Mouse (Mus musculus) cerebral cortex, adult 2 months (tissue): Measurements from ENCODE around the gene Fxyd3.

Experiments used
- WGBS: fragments of 180-500 bp; shearing (Covaris S2); methylation state at CpG from one replicate; pipeline ENCODE4 v1.1.7; 2018; 5-methylcytosine and 5-hydroxymethylcytosine counted together

The Fxyd3 gene

DNA sequence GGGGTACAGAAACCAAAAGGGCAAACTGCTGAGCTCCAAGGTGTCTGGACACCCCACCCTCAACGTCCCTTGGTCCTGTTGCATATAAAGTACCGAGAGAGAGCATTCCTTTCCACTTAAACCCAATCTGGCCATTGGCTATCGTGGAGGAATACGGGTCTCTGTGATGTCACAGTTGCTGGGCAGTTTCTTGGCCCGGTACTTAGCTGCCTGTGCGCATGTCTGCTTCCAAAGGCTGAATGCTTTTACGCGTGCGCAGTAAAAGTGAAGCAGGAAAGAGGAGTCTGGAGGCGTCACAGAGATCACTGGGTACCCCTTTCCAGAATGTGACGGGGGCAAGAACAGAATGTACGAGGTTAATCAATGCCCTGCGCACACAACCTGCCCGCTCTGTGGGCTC lies 7.0 kb downstream of the Fxyd3 start:
- WGBS, result 91% methylated on average over 14 of the region's 14 CpGs

DNA sequence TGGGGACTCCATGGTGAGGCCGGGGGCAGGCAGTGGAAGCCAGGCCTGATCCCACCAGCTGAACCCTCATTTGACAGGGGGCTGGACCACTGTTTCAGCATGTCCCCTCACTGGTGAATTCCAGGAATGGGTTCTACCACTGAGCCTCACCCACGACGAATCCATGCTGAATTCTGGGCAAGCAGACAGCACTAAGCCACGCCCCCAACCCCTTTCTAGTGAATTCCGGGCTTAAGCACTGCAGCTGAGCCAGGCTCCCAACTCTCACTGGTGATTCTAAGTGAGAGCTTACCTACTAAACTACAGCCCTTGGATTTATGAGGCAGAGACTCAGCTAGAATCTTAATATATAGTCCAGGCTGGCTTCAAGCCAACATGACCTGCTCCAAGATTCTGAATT lies 8.7 kb downstream of the Fxyd3 start:
- 36% methylated on average over 5 of the region's 5 CpGs for WGBS

DNA sequence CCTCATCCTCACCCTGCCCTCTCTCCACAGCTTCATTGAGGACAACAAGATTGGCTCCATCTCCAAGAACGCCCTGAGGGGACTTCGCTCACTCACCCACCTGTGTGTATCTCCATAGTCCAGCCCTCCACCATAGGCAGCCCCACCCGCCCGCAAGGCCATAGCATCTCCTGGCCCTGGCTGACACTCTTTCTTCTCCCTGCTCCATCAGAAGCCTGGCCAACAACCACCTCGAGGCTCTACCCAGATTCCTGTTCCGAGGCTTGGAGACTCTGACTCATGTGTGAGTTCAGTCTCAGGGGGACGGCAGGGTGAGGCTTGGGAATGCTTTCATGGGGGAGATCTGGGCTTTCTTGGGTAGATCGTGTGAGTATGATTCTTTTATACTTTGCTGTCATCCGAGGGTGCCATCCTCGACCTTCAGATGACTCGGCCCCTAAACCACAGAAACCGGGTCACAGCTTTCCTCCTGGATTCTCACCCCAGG lies 13.4 kb downstream of the Fxyd3 start:
- 87% methylated on average over 12 of the region's 12 CpGs for WGBS

DNA sequence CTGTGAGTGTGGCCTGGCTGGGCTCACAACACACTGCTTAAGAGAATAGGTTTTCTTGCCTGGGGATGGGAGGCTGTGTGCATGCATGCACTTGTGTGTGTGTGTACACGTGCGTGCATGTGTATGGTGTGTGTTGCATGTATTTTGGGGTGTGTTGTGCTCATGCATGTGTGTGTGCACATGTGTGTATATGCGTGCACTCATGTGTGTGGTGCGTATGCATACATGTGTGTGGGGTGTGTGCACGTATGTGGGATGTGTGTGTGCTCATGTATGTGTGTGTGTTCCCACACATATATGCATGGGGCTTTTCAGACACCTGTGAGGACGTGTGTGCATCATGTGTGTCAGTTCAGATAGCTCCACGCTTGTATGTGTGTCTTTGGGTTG lies 15.9 kb downstream of the Fxyd3 start:
- 92% methylated on average over 7 of the region's 7 CpGs for WGBS

DNA sequence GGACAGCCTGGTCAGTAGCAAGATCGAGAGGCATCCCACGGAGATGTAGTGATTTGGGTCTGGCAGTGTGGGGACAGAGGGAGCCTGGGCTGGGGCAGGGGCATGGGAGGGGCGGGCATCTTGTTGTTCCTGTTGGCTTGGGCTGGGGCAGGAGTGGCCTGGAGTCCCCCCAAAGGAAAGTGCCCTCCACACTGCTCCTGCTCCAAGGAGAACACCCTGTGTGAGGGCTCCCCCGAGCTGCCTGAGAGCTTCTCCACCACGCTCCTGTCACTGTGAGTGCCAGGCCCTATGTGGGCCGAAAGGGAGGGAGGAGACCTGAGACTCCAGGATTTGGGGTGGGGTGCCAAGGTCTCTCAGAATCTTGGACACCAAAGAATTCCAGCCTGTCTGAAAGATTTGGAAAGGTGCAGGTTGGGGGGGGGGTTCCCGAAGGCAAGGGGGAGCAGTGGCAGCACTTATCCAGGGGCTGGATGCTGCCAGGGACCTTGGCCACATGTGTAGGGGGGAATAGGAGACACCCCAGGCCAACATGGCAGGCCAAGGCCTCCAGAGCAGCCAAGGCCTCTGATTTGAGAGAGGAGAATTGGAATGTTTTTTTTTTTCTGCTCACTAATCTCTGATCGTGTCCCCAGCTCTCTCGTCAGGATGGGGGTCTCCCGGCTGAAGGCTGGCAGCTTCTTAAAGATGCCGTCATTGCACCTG lies 16.4 kb downstream of the Fxyd3 start:
- 74% methylated on average over 11 of the region's 11 CpGs for whole genome bisulfite sequencing

DNA sequence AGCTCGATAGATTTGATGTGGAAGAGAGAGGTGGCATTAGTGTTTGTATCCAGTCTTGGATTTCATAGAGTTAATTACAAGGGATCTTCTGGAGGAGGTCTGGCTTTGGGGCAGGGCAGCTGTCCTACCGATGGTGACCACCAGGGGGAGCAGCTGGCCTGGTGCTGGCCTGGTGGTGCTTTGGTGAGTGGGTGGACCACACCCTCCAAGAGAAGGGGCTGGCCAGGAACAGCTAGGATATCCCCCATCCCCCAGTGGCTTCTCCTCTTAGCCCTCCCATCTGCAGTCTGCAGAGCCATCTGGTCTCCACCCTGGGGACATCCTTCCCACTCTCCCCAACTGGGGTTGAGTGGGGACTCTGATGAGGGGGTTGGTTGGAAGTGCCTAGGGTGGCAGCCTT lies 17.4 kb downstream of the Fxyd3 start, which contains the start of gene Lgi4:
Gene Lgi4, plus strand, starts transcription at position 235 of the 400 bp plus-strand sequence.
- 8% methylated on average over 2 of the region's 2 CpGs for WGBS

DNA sequence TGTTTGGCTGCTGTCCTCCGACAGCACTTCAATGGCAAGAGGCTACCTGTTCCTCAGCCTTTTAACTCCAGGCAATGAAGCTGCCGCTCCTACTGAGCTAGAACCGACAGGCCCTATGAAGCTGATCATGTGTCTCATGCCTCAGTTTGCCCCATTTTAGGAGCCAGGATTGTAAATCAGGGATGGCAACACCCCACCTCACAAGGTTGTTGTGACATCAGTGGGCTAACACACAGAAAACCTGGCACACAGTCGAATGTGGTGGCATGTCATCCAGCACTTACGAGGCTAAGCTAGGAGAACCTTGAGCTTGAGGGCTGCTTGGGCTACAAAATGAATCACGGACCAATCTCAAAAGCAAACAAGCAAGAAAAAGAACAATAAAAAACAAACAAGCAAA lies 18.3 kb downstream of the Fxyd3 start:
- WGBS, result 90% methylated on average over 6 of the region's 6 CpGs

DNA sequence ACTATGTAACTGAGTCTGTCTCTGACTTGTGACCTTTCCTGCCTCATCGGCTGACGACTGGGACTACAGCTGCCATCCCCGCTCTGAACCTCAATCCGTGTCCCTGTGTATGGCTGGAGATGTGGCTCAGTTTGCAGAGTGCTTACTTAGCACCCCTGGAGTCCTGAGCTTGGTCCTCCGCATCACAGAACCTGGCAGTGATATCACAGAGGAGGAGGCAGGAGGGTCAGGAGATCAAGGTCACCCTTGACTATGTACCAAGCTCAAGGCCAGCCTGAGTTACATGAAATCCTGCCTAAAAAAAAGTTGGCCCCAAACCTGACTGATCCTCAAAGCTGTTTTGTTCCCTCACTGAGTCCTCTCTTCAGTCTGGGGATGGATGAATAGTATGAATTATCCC lies 18.8 kb downstream of the Fxyd3 start:
- WGBS, result 76% methylated on average over 5 of the region's 5 CpGs

DNA sequence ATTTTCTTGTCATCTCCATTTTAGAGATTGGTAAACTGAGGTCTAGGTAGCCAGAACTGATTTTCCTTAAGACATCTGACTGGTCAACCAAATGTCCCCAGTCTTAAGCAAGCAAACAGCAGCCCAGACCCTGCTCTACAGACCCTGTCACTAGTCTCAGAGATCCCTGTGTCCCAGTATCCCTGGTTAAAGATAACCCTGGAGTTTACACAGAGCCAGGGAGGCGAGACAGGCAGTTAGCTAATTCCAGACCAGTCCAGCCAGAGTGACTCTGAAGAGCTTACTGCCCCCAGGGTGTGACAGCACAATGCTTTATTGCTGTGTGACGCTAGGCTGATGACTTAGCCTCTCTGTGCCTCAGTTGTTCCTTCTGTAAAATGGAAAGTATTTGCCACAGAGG lies 19.4 kb downstream of the Fxyd3 start, which contains the start of gene Fxyd1:
Gene Fxyd1, minus strand, starts transcription at position 129 of the 400 bp plus-strand sequence.
- WGBS, result 96% methylated on average over 2 of the region's 2 CpGs

DNA sequence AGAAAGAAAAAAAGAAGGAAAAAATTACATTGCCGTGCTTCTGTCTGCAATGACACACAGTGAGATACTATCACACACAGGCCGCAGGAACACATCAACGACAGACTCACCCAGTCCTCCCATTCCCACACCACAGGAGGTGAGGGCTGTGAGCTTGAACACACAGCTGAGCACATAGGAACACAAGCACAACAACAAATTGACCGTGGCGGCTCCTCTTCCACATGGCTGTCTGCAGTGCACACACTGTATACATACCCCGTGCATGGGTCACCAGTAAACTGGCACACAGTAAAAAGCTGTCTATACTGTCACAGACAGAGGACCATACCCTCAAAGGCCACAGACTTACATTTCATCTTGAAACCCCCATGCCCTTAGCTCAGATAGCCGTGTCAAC lies 20.1 kb downstream of the Fxyd3 start:
- WGBS, result 90% methylated on average over 7 of the region's 7 CpGs

DNA sequence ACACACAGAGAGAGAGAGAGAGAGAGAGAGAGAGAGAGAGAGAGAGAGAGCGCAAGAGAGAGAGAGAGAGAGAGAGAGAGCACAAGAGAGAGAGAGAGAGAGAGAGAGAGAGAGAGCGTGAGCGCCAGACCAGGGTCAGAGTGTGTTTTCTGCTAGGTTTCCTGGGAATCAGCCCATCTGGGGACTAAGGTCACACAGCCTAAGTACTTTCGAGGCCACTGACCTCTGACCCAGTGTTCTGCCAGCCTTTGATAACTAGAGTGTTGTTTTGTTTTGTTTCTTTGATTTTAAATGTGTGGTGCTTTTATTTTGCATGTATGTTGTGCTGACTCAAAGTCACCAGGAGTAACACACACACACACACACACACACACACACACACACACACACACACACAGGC lies 20.6 kb downstream of the Fxyd3 start:
- WGBS, result 68% methylated on average over 3 of the region's 4 CpGs

DNA sequence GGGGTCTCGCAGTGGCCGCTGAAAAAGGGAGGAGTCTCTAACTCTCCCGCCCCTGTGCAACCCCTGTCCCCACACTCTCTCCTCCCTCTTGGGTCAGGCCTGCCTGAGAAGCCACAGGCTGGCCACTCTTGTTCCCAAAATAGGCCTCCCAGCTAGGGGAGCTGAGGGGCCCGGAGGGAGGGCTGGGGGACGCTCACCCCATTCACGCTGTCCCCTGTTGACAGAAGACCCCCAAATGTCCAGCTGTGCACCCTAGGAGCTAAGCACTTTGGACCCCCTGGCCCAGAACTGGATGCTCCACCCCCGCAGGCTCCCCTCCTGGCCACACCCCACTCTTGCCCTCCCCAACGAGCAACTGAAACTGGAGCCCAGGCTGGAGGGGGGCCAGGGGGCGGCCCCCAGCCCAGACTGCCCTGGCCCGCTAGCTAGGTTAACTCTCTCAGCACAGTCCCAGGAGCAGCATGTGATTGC lies 21.1 kb downstream of the Fxyd3 start:
- WGBS, result 33% methylated on average over 10 of the region's 10 CpGs

DNA sequence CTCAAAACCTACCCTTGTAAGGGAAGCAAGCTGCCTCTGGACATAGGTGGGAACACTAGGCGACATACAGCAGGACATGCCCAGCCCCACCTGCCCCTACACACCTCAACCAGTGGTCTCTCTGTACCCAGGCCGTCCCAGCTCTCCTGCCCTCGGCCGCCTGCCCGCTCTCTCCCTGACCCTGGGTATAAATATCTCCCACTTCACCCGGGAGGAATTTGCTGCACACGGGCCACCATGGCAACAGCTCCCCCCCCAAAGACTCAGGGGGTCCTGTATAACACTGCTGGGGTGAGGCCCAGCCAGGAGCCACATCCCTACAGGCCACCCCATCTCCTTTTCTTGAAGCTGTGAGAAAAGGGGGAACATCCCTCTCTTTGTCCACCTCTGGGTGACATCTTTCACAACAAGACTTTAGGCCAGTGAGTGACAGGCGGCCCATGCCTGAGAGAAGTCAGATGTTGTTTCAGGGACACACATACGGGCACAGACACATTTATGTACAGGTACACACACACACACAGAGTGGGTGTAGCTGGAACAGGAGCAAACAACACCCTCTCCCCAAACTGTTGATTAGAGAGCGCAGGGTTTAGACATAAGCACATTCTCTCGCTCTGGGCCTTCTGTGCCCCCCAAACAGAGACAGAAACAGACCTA lies 21.7 kb downstream of the Fxyd3 start:
- WGBS, result 68% methylated on average over 11 of the region's 11 CpGs

DNA sequence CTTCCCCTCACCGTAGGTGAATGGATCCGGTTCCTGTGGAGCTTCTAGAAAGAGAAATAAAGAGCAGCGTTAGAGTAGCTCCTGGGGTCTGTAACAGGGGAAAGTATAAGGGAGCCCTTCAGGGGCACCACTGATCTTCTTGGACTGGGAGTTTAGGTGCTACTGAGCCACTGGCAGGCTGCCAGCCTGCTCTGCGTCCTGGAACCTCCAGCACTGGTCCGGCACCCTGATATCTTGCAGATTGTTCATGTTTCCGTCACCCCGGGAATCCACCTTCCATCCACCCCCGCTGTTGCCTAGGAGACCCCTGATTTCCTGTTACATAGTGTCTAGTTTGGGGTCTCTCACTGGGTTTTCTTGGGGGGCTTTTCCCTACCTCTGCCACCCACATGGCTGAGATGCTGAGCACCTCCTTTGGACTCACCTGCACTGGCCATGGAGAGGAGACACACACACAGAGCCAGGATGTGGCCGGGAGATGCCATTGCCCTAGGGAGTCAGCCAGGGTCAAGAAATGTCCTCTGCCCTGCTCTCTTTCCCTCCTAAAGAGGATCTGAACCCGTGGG lies 22.5 kb downstream of the Fxyd3 start:
- 30% methylated on average over 10 of the region's 10 CpGs for WGBS

DNA sequence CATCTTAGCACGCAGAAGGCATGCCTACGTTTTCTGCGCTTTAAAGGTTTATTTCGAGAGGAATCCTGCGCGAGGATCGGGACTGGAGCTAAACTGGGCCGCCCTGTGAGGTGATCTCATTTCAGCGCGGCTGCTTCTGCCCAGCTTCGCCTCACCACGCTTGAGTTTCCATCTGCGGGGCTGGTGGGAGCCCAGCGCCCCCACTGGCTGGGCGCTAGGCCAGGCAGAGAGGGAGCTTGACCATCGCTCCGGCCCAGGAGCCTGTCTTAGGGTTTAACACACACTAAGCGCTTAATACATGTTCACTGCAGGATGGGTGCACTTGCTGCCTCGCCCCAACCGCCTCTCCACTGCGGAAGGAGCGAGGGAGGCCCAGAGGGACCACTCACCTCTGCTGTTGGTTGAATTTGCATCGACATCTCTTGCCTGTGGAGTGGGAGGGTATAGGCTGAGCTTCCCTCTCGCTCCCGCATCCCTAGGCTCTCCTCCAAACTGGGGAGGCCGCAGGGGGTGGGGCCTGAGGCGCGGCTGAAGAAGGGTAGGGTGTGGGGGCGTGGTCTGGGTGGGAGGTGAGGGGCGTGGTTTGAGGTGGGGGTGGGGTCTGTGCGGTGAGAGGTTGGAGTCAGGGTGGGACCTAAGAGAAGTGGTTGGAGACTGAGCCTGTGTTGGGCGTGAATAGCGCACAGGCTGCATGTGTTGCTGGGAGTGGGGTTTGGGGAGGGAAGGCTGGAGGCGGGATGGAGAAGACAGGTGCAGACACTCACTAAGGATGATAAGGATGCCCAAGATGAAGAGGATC lies 23.7 kb downstream of the Fxyd3 start:
- WGBS, result 6% methylated on average over 34 of the region's 34 CpGs

DNA sequence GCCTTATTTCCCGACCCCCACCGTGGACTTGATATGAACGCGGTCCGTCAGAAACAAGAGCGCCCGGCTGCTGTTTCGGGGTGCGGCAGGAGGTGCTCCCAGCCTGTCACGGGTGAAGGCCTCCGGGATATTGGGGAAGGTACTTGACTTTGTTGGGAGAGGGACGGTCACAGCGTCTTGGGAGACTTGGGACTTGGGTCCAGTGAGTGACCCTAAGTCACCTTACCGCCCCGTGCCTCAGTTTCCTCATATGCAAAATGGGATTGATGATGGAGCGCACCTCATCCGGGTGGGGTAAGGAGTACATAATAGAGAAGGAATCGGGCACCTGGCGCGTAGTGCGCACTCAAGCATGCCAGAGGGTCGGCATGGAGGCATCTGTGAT lies 24.3 kb downstream of the Fxyd3 start:
- WGBS, result 7% methylated on average over 22 of the region's 22 CpGs

DNA sequence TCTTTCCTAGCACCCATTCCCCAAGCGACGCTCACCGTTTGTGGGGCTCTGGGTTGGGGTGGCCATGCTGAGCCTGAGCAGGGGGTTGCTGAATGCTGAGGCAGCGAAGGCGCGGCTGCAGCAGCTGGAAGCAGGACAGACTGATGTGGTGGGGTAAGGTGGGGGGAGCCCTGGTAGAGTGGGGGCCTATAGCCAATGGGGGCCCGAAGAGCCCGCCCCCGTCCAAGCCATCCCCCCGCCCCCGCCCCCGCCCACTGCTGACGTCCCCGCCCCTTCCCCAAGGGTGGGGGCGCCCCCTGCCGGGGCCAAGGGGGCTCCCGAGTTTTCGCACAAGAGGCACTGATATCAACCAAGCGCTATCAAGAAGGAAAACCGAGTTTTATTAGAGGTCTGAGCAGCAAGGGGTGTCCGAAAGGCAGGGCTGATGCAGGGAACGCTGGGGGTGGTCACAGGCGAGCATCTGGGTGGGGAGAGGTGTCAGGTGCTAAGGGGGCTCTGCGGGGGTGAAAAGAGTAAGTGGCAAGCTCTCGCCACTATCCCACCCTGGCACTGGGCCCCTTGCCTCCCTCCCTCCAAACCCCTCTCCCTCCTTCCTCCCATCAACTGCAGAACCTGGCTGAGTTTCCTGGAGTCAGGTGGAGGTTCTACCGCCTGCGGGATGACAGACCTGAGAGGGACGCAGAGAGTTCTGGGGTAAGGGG lies 25.0 kb downstream of the Fxyd3 start, which contains the start of gene Fxyd7:
Gene Fxyd7, minus strand, starts transcription at position 147 of the 701 bp plus-strand sequence.
- WGBS, result 4% methylated on average over 28 of the region's 28 CpGs

DNA sequence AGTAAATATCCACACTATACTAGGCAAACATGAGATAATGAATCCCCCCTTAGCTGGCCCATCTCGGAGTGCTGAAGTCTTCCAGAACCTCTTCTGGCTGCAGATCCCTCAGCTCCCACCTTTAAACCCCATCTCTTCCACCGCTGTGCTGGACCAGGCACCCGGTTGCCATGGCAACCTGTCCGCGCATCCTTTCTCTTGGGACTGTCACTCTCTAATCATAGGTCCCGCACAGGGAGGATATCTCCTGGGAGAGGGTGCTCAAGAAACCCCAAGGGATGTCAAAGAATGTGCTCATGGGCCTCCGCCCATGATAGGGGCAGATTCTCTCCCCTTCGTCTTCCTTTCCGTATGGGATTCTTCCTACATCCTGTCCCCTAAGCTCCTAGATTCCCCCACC lies 25.6 kb downstream of the Fxyd3 start:
- WGBS, result 3% methylated on average over 9 of the region's 9 CpGs

DNA sequence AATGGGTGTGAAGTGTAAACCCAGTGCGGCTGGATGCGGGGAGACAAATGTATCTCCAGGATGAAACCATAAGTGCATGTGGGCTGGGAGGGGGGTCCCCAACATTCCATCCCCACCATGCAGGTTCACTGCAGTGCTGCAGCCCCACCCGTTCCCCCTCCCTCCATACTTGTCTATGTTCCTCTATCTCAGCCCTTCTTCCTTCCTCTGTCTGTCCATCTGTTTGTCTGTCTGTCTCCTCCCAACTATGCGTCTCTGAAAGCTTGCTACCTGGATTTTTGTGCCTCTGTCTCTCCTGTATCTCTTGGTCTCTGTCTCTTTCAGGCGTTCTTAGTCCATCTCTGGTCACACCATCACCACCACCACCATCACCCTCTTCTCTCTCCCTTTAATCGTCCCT lies 26.0 kb downstream of the Fxyd3 start:
- WGBS, result 1% methylated on average over 6 of the region's 6 CpGs

DNA sequence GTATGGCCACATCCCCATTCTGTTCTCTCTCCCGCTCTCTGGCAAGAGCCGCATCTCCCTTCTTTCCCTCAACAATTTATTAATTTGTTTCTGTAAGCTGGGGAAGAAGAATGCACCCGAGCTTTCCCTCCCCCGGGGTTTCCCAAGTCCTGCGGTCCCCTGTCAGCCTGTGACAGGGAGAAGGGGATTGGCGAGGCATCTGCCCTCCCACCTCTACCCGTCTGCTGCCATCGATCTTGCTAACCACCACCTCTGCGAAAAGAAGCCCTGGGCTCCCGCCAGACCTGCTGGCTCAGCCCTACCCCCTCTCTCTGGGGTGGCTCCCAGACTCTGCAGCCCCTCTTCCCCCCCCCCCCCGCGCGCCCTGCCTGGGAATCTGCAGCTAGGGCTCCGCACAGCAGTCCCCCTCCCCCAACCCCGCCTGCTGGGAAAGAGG lies 26.6 kb downstream of the Fxyd3 start:
- 3% methylated on average over 15 of the region's 15 CpGs for WGBS

DNA sequence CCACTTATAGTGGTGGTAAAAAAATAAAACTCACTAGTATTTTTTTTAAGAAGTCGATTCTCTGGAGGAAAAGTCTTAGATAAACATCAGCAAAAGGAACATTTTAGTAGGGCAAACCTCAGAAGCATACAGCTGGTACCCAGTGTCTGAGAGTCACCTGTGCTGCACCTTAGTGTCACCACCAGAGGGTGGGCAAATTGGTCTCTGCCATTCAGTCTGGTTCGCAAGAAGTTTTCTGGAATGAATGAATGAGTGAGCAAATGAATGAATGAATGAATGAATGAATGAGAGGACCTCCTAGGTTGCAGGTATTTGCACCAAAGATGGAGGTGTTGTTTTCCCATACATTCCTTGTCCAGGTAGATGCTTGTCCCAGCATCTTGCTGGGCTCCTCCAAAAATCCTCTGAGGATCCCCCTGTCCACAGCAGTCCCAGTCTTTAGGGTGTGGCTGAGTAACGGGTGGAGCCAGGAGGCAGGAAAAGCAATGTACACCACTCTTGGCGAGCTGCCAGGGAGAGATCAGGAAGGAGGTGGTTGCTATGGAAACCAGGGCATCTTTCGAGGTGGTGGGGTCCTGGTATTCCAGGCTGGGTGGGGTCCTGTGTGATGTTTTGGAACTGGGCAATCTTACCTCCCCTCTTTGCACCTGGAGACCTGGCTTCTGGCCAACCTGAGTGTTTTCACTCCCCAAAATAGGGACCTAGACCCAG lies 27.2 kb downstream of the Fxyd3 start:
- whole genome bisulfite sequencing, result 14% methylated on average over 5 of the region's 5 CpGs
